Mouse (Mus musculus) heart, embryonic 13.5 days (tissue): Measurements from ENCODE around the gene Rbpj. TPM values are rescaled to one million over a fixed set of nuclear protein-coding genes. Genes with fewer than 3 reads are reported as not detected.
A peak's percentile ranks its signal among the peaks of the same experiment; 100 is the strongest.

Source experiments
- ATAC-seq: fragments of 200-750 bp; cut with Nextera tagmentation; 2 replicates; pipeline ENCODE4 v1.8.0; 2017; ENCODE audit warnings: moderate TSS enrichment; ENCODE audit not compliant: insufficient number of reproducible peaks, low FRiP score, low TSS enrichment; ENCODE audit errors: extremely low read depth
- H3K27ac ChIP-seq: fragments of 300-500 bp; sonication (generic); replicated peaks from 2 replicates; pipeline ENCODE4 v1.5.1; 2015; ENCODE audit warnings: moderate library complexity, mild to moderate bottlenecking, inconsistent platforms
- H3K27me3 ChIP-seq: fragments of 300-500 bp; sonication (generic); replicated peaks from 2 replicates; pipeline ENCODE4 v1.6.1; 2015; ENCODE audit warnings: mild to moderate bottlenecking, inconsistent platforms
- H3K36me3 ChIP-seq: fragments of 300-500 bp; sonication (generic); 2 replicates; pipeline ENCODE4 v1.6.1; 2015; ENCODE audit warnings: mild to moderate bottlenecking, inconsistent platforms
- H3K4me1 ChIP-seq: fragments of 300-500 bp; sonication (generic); 2 replicates; pipeline ENCODE4 v1.6.1; 2015; ENCODE audit warnings: inconsistent platforms
- H3K4me2 ChIP-seq: fragments of 300-500 bp; sonication (generic); 2 replicates; pipeline ENCODE4 v1.6.1; 2015; ENCODE audit warnings: inconsistent platforms, mild to moderate bottlenecking, moderate library complexity
- H3K4me3 ChIP-seq: fragments of 300-500 bp; sonication (generic); 2 replicates; pipeline ENCODE4 v1.5.1; 2015; ENCODE audit warnings: moderate library complexity, mild to moderate bottlenecking, inconsistent platforms
- H3K9ac ChIP-seq: fragments of 300-500 bp; sonication (generic); 2 replicates; pipeline ENCODE4 v1.6.1; 2015; ENCODE audit warnings: inconsistent platforms, mild to moderate bottlenecking, moderate library complexity
- H3K9me3 ChIP-seq: fragments of 300-500 bp; sonication (generic); 2 replicates; pipeline ENCODE4 v1.6.1; 2016; ENCODE audit warnings: inconsistent platforms
- WGBS: fragments of 180-500 bp; shearing (Covaris S2); methylation state at CpG from one replicate; pipeline ENCODE4 v1.1.7; 2015; ENCODE audit warnings: mixed read lengths; 5-methylcytosine and 5-hydroxymethylcytosine counted together
- polyA plus RNA-seq: library from polyadenylated mRNA; unstranded; fragments of >200 nt; fragmentation: Nextera tagmentation; extraction: Ambion mirVana; gene quantifications from 2 replicates; pipeline ENCODE4 v1.2.1, GENCODE M21; 2015

Rbpj gene
- polyA plus RNA-seq, 1 experiment from 2014 or later, result 19.1 TPM

DNA sequence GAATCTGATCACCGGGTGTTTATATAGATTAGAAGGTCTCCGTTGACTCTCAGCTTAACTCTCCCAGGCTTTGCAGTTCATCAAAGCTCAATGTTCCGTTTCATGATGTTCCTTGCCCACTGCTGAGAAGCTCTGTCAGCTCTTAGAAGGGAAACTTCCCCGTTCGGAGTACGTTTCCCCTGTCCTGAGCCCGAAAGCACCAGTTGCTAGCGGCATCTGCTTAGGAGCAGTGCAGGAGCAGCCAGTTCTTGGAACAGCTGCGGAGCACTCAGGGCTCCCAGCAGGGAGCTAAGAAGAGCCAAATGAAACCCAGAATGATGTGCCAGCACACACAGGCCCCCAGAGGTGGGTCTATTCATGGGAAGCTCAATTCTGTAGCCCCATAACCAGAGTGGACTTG, 15.0 kb upstream of the Rbpj start:
- H3K36me3 ChIP-seq, result no peaks in the 10 kb centered on the region
- H3K9me3 ChIP-seq, result no peaks in the 10 kb centered on the region
- ATAC-seq, result no peak
- no peak overlapping the region for H3K9ac ChIP-seq
- H3K4me3 ChIP-seq, result no peak overlapping the region
- peaks cover 7% of the 10 kb centered on the region for H3K4me1 ChIP-seq
- H3K27ac ChIP-seq, result 0 out of 2 replicates have a peak overlapping the region, but pooled peaks have one; percentile 8
- H3K4me2 ChIP-seq, result no peak overlapping the region
- WGBS, result 31% methylated on average over 9 of the region's 9 CpGs
- H3K27me3 ChIP-seq, result no peaks in the 10 kb centered on the region

DNA sequence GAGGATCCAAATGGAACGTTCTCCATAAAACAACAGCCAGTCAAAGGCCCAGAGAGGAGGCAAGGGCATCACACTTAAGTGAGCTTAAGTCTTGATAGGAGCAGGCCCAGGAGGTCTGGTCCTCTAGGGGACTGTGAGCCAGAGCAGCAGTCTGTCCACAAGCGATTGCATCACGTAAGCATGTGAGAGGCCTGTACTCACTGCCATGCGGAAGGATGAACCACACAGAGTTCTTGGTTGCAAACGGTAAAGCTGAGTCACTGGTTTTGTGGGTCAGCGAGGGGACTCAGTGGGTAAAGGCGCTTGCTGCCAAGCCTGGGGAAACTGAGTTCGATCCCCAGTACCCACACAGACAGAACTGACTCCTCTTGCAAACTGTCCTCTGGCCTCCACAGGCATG, 14.1 kb upstream of the Rbpj start:
- no peak overlapping the region for H3K9ac ChIP-seq
- no peaks in the 10 kb centered on the region for H3K9me3 ChIP-seq
- H3K36me3 ChIP-seq, result no peaks in the 10 kb centered on the region
- H3K4me1 ChIP-seq, result peaks cover 7% of the 10 kb centered on the region
- H3K27me3 ChIP-seq, result no peaks in the 10 kb centered on the region
- H3K4me2 ChIP-seq, result no peak overlapping the region
- no peak overlapping the region for H3K4me3 ChIP-seq
- ATAC-seq, result no peak
- no peak overlapping the region for H3K27ac ChIP-seq
- WGBS, result 83% methylated on average over 8 of the region's 8 CpGs

DNA sequence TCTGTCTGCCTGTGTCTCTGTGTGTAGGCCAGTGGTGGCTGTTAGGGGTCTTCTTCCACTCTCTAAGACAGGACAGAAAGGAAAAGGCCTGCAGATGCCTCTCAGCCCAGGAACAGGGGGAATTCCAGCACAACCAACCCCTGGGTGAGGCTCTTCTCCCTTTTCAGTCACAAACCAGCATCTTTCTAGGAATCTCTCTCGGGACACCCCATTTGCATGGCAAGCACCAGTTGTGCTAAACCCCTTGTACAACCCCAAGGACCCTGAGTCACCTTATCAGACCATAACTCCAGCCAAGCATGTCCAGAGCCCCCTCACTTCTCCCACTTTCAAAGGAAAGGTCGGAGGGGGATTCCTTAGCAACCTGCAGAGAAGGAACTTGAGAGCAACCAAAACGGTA, 13.0 kb upstream of the Rbpj start:
- no peak overlapping the region for H3K27ac ChIP-seq
- peaks cover 7% of the 10 kb centered on the region for H3K4me1 ChIP-seq
- no peaks in the 10 kb centered on the region for H3K36me3 ChIP-seq
- 66% methylated on average over 3 of the region's 3 CpGs for WGBS
- no peak for ATAC-seq
- H3K4me3 ChIP-seq, result no peak overlapping the region
- H3K9ac ChIP-seq, result no peak overlapping the region
- H3K9me3 ChIP-seq, result no peaks in the 10 kb centered on the region
- no peak overlapping the region for H3K4me2 ChIP-seq
- H3K27me3 ChIP-seq, result no peaks in the 10 kb centered on the region

DNA sequence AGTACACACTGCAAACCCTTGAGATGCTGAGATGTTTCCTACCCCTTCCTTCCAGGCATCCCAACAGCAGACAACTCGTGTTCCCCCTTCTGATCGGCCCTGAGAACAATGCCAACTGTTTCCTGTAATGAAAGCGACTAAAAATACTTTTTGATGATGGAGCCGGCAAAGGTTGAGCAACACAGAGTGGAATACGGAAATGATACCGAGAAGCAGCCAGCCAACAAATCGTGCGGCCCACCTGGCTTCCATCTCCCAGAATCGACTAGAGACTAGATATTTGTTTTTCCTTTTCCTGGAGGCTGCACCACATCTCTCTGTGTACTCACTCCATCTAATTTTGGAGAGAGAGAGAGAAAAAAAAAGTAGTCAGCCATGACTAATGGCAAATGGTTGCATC, 11.2 kb upstream of the Rbpj start:
- 68% methylated on average over 9 of the region's 9 CpGs for WGBS
- H3K4me1 ChIP-seq, result peaks cover 7% of the 10 kb centered on the region

DNA sequence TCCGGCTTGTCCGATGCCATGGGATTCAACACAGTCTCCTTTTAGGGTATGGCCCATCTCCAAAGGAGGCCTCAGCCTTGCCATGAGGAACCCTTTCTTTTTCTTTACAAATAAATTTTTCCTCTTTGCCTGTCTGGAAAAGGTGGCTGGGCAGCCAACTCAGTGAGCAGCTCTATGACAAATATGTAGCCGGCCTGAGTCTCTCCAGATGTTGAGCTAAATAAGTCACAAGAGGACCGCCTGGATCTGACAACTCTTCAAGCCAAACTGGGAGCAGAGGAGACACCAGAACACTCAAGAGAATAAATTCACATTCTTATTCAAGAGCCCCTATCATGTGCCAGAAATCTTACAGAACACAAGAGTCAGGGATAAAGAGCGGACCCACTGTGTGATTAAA, 10.5 kb upstream of the Rbpj start:
- H3K9ac ChIP-seq, result no peak overlapping the region
- H3K27ac ChIP-seq, result no peak overlapping the region
- no peaks in the 10 kb centered on the region for H3K36me3 ChIP-seq
- H3K4me3 ChIP-seq, result no peak overlapping the region
- H3K9me3 ChIP-seq, result no peaks in the 10 kb centered on the region
- no peak overlapping the region for H3K4me2 ChIP-seq
- peaks cover 7% of the 10 kb centered on the region for H3K4me1 ChIP-seq
- ATAC-seq, result no peak
- H3K27me3 ChIP-seq, result no peaks in the 10 kb centered on the region
- 73% methylated on average over 5 of the region's 5 CpGs for WGBS

More for the DNA sequence above, 11.2 kb upstream of the Rbpj start:
- Histone ChIP-seq H3K9me3 (no peaks in the 10 kb centered on the region), H3K36me3 (no peaks in the 10 kb centered on the region), H3K27me3 (no peaks in the 10 kb centered on the region), H3K4me2 (no peak overlapping the region), H3K4me3 (no peak overlapping the region), H3K27ac (no peak overlapping the region), H3K9ac (no peak overlapping the region)
- no peak for ATAC-seq

DNA sequence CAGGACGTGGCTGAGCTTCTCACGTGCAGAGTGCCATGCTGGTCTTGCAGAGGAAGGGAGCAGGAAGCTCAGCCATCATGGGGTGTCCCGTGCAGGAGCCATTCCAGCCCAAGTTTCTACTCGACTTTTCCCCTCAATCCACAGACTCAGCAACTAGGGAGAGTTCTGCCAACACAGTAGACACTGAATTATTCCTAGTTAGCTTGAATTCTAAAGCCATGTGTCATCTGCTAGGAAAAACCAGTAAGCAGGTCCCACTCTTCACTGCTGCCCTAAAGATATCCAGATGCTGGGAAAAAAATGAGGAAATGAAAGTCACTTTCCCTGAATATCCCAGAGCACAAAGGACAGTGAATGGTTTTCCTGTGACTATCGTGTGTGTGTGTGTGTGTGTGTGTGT, 5.8 kb upstream of the Rbpj start:
- no peak overlapping the region for H3K4me3 ChIP-seq
- ATAC-seq, result no peak
- H3K4me2 ChIP-seq, result no peak overlapping the region
- no peak overlapping the region for H3K27ac ChIP-seq
- no peaks in the 10 kb centered on the region for H3K27me3 ChIP-seq
- no peak overlapping the region for H3K9ac ChIP-seq
- no peaks in the 10 kb centered on the region for H3K9me3 ChIP-seq
- 0 out of 2 replicates have a peak, but pooled peaks cover 2% of the 10 kb centered on the region for H3K4me1 ChIP-seq
- no peaks in the 10 kb centered on the region for H3K36me3 ChIP-seq
- WGBS, result 53% methylated on average over 5 of the region's 5 CpGs

DNA sequence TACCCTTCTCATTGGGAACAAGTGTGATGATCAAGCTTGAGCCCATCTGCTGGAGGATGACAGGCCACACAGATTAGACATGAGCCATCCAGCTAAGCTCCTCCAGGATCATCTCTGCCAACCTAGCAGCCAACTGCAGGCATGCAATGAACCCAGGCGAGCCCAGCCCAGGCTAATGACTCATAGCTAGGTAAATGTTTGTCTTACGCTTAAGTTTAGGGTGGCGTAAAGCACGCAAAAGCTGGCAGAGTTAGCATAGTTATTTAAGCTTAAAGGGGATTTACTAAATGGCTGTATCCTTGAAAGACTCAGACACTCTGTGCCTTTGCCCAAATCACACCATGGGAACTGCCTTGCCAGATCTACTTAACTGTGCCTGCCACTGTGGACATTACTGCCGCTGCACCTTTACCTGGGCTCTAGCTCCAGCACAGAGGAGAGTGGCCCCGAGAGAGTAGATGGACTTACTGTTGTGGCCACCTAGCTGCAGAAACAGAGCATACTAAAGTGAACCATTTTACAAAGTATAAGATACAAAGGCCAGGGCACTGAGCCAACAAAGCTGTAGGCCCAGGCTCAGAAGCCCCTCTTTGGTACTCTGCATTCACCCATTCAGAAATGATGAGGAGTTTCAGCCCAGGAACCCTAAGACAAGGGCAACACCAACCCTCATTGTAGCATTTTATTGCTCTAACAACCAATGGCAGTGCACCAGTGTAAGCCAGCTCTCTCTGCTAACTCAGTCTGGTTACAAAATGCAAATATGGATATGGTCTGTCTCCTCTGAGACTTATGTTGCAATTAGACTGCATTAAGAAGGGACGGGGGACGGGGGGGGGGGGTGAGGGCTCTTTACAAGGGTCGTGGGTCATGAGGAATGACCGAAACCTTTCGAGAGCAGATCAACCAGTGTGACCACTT, 2.6 kb upstream of the Rbpj start:
- Histone ChIP-seq H3K9me3 (no peaks in the 10 kb centered on the region), H3K4me1 (peaks cover 5% of the 10 kb centered on the region; the same call in 1 of the 2 replicates), H3K9ac (no peak overlapping the region), H3K4me3 (no peak overlapping the region), H3K36me3 (no peaks in the 10 kb centered on the region), H3K27ac (no peak overlapping the region), H3K27me3 (peaks cover 14% of the 10 kb centered on the region), H3K4me2 (no peak overlapping the region)
- 77% methylated on average over 11 of the region's 11 CpGs for WGBS
- ATAC-seq, result no peak

DNA sequence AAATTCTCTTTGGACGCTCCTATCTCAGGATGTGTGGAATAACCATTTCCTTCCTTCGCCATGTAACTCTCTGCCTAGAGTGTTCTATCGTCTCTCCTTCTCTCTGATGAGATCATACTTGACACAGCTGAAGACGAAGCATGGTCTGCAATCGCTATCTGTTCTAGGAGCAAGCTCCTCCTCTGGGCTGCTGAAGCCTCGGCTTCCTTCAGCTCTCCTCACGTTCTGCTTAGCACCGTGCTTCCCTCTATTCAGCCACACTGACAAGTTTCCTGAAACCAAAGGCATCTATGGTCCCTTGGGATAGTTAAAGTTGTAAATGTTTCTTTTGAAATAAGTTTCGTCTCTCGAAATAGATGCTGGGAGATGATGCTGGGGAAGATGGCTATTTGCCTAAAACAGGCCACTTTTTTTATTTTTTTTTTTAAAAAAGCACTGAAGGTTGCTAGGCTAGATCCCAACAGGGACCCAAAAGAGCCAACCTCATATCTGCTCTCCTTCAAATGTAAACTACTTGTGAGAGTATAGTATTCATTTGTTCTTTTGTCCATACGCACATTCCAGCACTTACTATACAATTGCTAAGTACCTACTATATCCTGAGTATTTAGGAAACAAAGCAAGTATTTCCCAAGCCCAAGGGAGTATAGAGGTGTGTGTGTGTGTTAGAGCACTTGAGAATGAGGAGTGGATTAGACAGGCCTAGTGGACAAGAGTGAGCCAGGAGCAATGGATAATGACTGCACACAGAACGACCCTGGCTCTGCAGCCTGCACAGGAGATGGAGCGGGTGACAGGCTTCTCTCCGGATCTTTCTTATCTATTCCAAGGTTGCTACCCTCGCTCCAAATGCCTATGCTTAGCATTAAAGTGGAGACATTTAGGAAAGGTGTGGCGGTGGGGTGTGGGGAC, 726 bp downstream of the Rbpj start:
- no peak for ATAC-seq
- H3K4me2 ChIP-seq, result no peak overlapping the region
- H3K9ac ChIP-seq, result no peak overlapping the region
- H3K27me3 ChIP-seq, result peaks cover 18% of the 10 kb centered on the region
- WGBS, result 49% methylated on average over 16 of the region's 16 CpGs
- H3K4me3 ChIP-seq, result no peak overlapping the region
- peaks cover 30% of the 10 kb centered on the region for H3K4me1 ChIP-seq
- no peak overlapping the region for H3K27ac ChIP-seq
- H3K36me3 ChIP-seq, result no peaks in the 10 kb centered on the region
- no peaks in the 10 kb centered on the region for H3K9me3 ChIP-seq

DNA sequence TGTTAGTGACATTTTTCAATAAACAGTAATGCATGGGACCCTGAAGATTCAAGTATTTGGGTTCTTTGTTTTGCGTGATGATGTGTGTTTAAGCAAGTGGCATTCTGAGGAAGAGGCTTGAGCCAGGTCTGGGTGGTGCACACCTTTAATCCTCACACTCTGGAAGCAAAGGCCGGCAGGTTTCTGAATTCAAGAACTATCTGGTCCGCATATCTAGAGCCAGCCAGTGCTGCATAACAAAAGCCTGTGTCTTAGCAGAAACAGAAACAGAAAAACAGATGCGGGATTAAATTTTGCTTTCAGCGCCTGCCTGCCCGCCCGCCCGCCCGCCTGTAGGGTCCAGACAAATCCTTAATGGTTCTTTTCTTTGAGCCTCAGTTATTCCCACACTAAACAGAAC, 1.6 kb downstream of the Rbpj start:
- H3K4me2 ChIP-seq, result no peak overlapping the region
- H3K4me1 ChIP-seq, result peaks cover 35% of the 10 kb centered on the region
- H3K9me3 ChIP-seq, result no peaks in the 10 kb centered on the region
- no peaks in the 10 kb centered on the region for H3K36me3 ChIP-seq
- H3K9ac ChIP-seq, result no peak overlapping the region
- H3K27me3 ChIP-seq, result peaks cover 18% of the 10 kb centered on the region
- H3K27ac ChIP-seq, result no peak overlapping the region
- ATAC-seq, result no peak
- H3K4me3 ChIP-seq, result no peak overlapping the region
- 71% methylated on average over 9 of the region's 9 CpGs for WGBS

DNA sequence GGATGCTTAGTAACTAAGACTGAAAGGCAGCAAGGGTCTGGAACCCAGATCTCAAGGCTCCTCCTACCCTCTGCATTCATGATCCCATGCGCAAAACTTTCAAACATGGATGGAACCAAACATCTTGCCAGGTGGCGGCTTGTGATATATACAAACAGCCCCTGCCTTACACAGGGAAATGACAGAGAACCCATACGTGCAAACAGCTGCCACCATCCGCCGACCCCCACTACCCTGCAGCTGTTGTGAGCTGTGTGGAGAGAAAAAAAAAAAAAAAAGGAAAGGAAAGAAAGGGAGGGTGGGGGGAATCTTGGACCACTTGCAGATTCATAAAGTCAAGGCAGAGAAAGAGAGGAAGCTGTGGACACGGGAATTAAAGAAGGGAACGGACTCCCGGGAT, 2.4 kb downstream of the Rbpj start:
- H3K27me3 ChIP-seq, result peaks cover 18% of the 10 kb centered on the region
- H3K9me3 ChIP-seq, result no peaks in the 10 kb centered on the region
- no peak overlapping the region for H3K4me3 ChIP-seq
- no peak overlapping the region for H3K9ac ChIP-seq
- peaks cover 39% of the 10 kb centered on the region for H3K4me1 ChIP-seq
- ATAC-seq, result no peak
- H3K36me3 ChIP-seq, result no peaks in the 10 kb centered on the region
- H3K27ac ChIP-seq, result no peak overlapping the region
- 55% methylated on average over 8 of the region's 8 CpGs for WGBS
- H3K4me2 ChIP-seq, result no peak overlapping the region

DNA sequence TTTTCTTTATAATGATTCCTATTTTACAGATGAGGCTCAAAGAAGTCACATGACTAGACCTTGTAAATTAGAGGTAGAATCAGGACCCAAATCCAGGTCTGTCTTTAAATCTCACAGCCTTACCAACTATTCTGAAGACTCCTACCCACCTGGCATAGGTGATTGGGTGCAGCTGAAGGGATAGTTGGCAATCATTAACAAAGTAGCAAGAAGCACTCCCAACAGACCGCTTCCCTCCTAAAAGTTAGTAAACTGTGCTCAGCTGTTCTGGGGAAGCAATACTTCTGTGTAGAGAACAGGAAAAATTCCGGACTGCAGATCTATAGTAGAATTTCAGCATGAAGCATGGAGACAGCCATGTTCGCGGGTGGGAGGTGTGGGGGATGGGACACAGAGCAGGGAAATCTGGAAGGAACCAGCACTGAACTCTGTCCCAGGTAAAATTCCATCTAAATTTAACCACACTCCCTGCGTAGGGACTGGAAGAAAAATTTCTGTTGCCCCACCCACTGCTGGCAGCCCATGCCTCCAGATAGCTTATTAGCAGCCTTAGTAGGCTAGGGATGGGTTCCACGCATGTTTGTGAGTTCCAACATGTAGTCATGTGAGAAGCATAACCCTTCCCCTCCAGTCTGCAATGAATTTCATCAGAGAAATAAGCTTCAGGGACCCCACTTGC, 3.3 kb downstream of the Rbpj start:
- WGBS, result 40% methylated on average over 6 of the region's 6 CpGs
- Histone ChIP-seq H3K4me3 (peak overlapping the region; percentile 33), H3K4me2 (peak overlapping the region; percentile 65)

More for the DNA sequence above, 3.3 kb downstream of the Rbpj start:
- Histone ChIP-seq H3K9ac (0 out of 2 replicates have a peak overlapping the region, but pooled peaks have one; percentile 29), H3K36me3 (no peaks in the 10 kb centered on the region), H3K27ac (peak overlapping the region; percentile 69), H3K27me3 (peaks cover 18% of the 10 kb centered on the region), H3K9me3 (no peaks in the 10 kb centered on the region), H3K4me1 (peaks cover 39% of the 10 kb centered on the region)
- no peak for ATAC-seq
